Mouse (Mus musculus): ENCODE results near the gene Dtd2. TPM values are rescaled to one million over a fixed set of nuclear protein-coding genes. Genes with fewer than 3 reads are reported as not detected.

Gene Dtd2
- total and polyA plus RNA-seq, 3 experiments, result 15.5 to 22.4 TPM; not detected in 1

GRCm38 (mm10) chr12:51998366-51998932 lies 7.9 kb downstream of the Dtd2 start (continued):
- TF ChIP-seq SIN3A (IDR thresholded peaks at IDR 0.05; ENCODE audit: low read length), result 0 out of 2 replicates have a peak, but pooled peaks have one; percentile 54
- TF ChIP-seq CHD2 (IDR thresholded peaks at IDR 0.05; ENCODE audit: low read length), result no peak
- peak in 1 of 2 experiments; percentile 46; a peak in 2 of 4 replicates for TF ChIP-seq POLR2A (IDR thresholded peaks at IDR 0.05; ENCODE audit: control insufficient read depth in 1 of 2, insufficient read depth in 1 of 2, low read depth in 1 of 2, low read length in 2 of 2, poor library complexity in 1 of 2)
- no peak for TF ChIP-seq RAD21 (IDR thresholded peaks at IDR 0.05; ENCODE audit: low read depth, low read length)
- TF ChIP-seq RCOR1 (IDR thresholded peaks at IDR 0.05; ENCODE audit: low read depth, low read length), result peak; percentile 47; the same call in 1 of the 2 replicates
- 0 out of 2 replicates have a peak, but pooled peaks have one; percentile 39 for TF ChIP-seq HCFC1 (IDR thresholded peaks at IDR 0.05; ENCODE audit: low read depth, low read length)
- no peak for TF ChIP-seq POLR2AphosphoS2 (IDR thresholded peaks at IDR 0.05; ENCODE audit: low read length)
- peak; percentile 77 for TF ChIP-seq GABPA (IDR thresholded peaks at IDR 0.05; ENCODE audit: low read depth, low read length)
- TF ChIP-seq ELF1 (IDR thresholded peaks at IDR 0.05; ENCODE audit: low read depth, low read length), result 0 out of 2 replicates have a peak, but pooled peaks have one; percentile 39
- no peak for TF ChIP-seq BHLHE40 (IDR thresholded peaks at IDR 0.05; ENCODE audit: borderline replicate concordance, low read depth, low read length)
- no peak for TF ChIP-seq USF1 (IDR thresholded peaks at IDR 0.05; ENCODE audit: low read depth, low read length)
- peak; percentile 81 for TF ChIP-seq GATA1 (IDR thresholded peaks at IDR 0.05; ENCODE audit: low read depth, low read length)
- peak; percentile 63 for TF ChIP-seq EP300 (IDR thresholded peaks at IDR 0.05; ENCODE audit: low read depth in 1 of 2, low read length in 2 of 2)
- no peak for TF ChIP-seq SMC3 (IDR thresholded peaks at IDR 0.05; ENCODE audit: low read depth, low read length)
- no peak for TF ChIP-seq CTCF (IDR thresholded peaks at IDR 0.05 in 2 of 3, conservative IDR thresholded peaks at IDR 0.05 in 1 of 3; ENCODE audit: control insufficient read depth in 1 of 3, insufficient read depth in 1 of 3, low read depth in 2 of 3, low read length in 3 of 3, poor library complexity in 1 of 3, severe bottlenecking in 1 of 3)
- peak; percentile 47 for TF ChIP-seq MYC (IDR thresholded peaks at IDR 0.05; ENCODE audit: low read depth, low read length)
- no peak for TF ChIP-seq CHD1 (IDR thresholded peaks at IDR 0.05; ENCODE audit: low read depth, low read length)
- TF ChIP-seq NELFE (IDR thresholded peaks at IDR 0.05; ENCODE audit: low read depth, low read length), result peak; percentile 47; the same call in 1 of the 2 replicates

- TF ChIP-seq EP300 (IDR thresholded peaks at IDR 0.05; ENCODE audit: low read depth in 1 of 2, low read length in 2 of 2) (peak; percentile 21 to 27; a peak in 1 of 4 replicates), USF2 (IDR thresholded peaks at IDR 0.05; ENCODE audit: borderline replicate concordance in 1 of 2, insufficient read depth in 1 of 2, low read depth in 1 of 2, low read length in 2 of 2) (no peak), GATA1 (IDR thresholded peaks at IDR 0.05; ENCODE audit: low read depth, low read length) (peak; percentile 32; the same call in 1 of the 2 replicates)
- no peaks in the 10 kb centered on the region for H3K9me3 ChIP-seq (replicated peaks; ENCODE audit: insufficient read depth, low read length)
- peaks cover 0 to 17% of the 10 kb centered on the region in 2 experiments; a peak in 2 of 4 replicates for H3K36me3 ChIP-seq (ENCODE audit: control insufficient read depth in 1 of 2, insufficient read depth in 2 of 2, low read length in 2 of 2)
Observed at GRCm38 (mm10) chr12:51995738-51996536, 10.4 kb downstream of the Dtd2 start.

More at GRCm38 (mm10) chr12:51995738-51996536, 10.4 kb downstream of the Dtd2 start:
- Histone ChIP-seq H3K79me2 (ENCODE audit: control insufficient read depth, insufficient read depth, low read length, poor library complexity) (no peaks in the 10 kb centered on the region), H3K27ac (ENCODE audit: control insufficient read depth, low read depth, low read length) (no peak overlapping the region), H3K9ac (ENCODE audit: control insufficient read depth, low read depth, low read length, poor library complexity, severe bottlenecking) (no peak overlapping the region), H3K4me3 (ENCODE audit: control insufficient read depth in 1 of 2, insufficient read depth in 1 of 2, low read depth in 2 of 2, low read length in 2 of 2) (no peak overlapping the region), H3K4me1 (ENCODE audit: control insufficient read depth in 1 of 2, insufficient read depth in 2 of 2, low read length in 2 of 2) (peaks cover 12 to 15% of the 10 kb centered on the region in 2 experiments), H3K27me3 (ENCODE audit: control insufficient read depth in 1 of 2, insufficient read depth in 2 of 2, low read length in 2 of 2) (no peaks in the 10 kb centered on the region)
- DNase-seq (ENCODE audit: low read depth, low spot score), result peak; percentile 21

All from MEL (cell line).